Mouse (Mus musculus) bone marrow macrophage, adult 2 months (primary cell): ENCODE data around the gene Apoc3.

ENCODE experiments used
- CTCF ChIP-seq: IDR thresholded peaks from 2 replicates; pipeline ENCODE4 v1.5.1; 2012; ENCODE audit warnings: low read depth, mild to moderate bottlenecking, low read length, moderate library complexity
- POLR2A ChIP-seq: IDR thresholded peaks from 2 replicates; pipeline ENCODE4 v1.6.1; 2012; ENCODE audit warnings: mild to moderate bottlenecking, low read depth, low read length, borderline replicate concordance

- no peak for TF ChIP-seq POLR2A
- TF ChIP-seq CTCF: no peak
Measured at GRCm38 (mm10) chr9:46241818-46242217, 6.4 kb upstream of the Apoc3 start.
